Mouse (Mus musculus) heart, embryonic 16.5 days (tissue): ENCODE data around the gene Eps15. TPM values are rescaled to one million over a fixed set of nuclear protein-coding genes. Genes with fewer than 3 reads are reported as not detected.

Source experiments
- ATAC-seq: fragments of 200-750 bp; cut with Nextera tagmentation; replicated peaks from 2 replicates; pipeline ENCODE4 v1.8.0; 2017; ENCODE audit warnings: moderate number of reproducible peaks; ENCODE audit not compliant: insufficient read depth, low FRiP score; ENCODE audit errors: extremely low read depth
- H3K27ac ChIP-seq: fragments of 300-500 bp; sonication (generic); 2 replicates; pipeline ENCODE4 v1.5.1; 2014; ENCODE audit warnings: mild to moderate bottlenecking, low read length, control low read depth, moderate library complexity
- H3K27me3 ChIP-seq: fragments of 300-500 bp; sonication (generic); 2 replicates; pipeline ENCODE4 v1.6.1; 2014; ENCODE audit warnings: low read length, mixed read lengths; ENCODE audit not compliant: control insufficient read depth, insufficient read depth
- H3K36me3 ChIP-seq: fragments of 300-500 bp; sonication (generic); 2 replicates; pipeline ENCODE4 v1.6.1; 2014; ENCODE audit not compliant: control insufficient read depth, insufficient read depth
- H3K4me1 ChIP-seq: fragments of 300-500 bp; sonication (generic); 2 replicates; pipeline ENCODE4 v1.6.1; 2014; ENCODE audit warnings: low read length, mixed read lengths; ENCODE audit not compliant: control insufficient read depth, insufficient read depth
- H3K4me2 ChIP-seq: fragments of 300-500 bp; sonication (generic); 2 replicates; pipeline ENCODE4 v1.6.1; 2014; ENCODE audit warnings: low read depth, mild to moderate bottlenecking, control low read depth, low read length
- H3K4me3 ChIP-seq: fragments of 300-500 bp; sonication (generic); 2 replicates; pipeline ENCODE4 v1.5.1; 2014; ENCODE audit warnings: mild to moderate bottlenecking, control low read depth, low read length
- H3K9ac ChIP-seq: fragments of 300-500 bp; sonication (generic); 2 replicates; pipeline ENCODE4 v1.6.1; 2014; ENCODE audit warnings: low read length, control low read depth
- H3K9me3 ChIP-seq: fragments of 300-500 bp; sonication (generic); replicated peaks from 2 replicates; pipeline ENCODE4 v1.6.1; 2016; ENCODE audit warnings: low read length; ENCODE audit not compliant: control insufficient read depth
- WGBS: fragments of 180-500 bp; shearing (Covaris S2); extraction: QIAGEN DNeasy Blood & Tissue Kit; methylation state at CpG from one replicate; pipeline ENCODE4 v1.1.7; 2014; 5-methylcytosine and 5-hydroxymethylcytosine counted together
- polyA plus RNA-seq: library from polyadenylated mRNA; unstranded; fragments of >200 nt; fragmentation: Nextera tagmentation; extraction: Ambion mirVana; gene quantifications from 2 replicates; pipeline ENCODE4 v1.2.1, GENCODE M21; 2015

The Eps15 gene
- polyA plus RNA-seq, 1 experiment from 2014 or later, result 30.3 TPM

DNA sequence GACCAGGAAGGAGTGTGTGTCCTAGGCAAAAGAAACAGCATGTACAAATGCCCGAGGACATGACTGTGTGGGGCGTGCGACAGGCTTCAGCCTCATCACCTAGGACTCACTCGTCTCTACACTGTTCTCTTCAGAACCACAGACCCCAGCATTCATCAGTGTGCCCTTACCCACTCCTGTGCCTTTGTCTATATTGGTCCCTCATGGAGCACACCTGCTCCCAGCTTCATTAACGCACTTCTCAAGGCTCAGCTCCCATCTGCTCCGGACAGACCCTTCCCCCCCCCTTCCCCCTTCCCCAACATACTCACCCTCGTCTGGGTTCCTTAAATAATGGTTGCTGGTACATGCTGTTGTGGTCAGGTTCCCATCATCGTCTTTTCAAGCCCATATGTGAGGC is 125.3 kb downstream of the Eps15 start:
- H3K4me2 ChIP-seq, result peak overlapping the region; percentile 92
- H3K9ac ChIP-seq, result peak overlapping the region; percentile 12; the same call in 1 of the 2 replicates
- ATAC-seq, result no peak
- peak overlapping the region; percentile 84 for H3K27ac ChIP-seq
- no peak overlapping the region for H3K4me3 ChIP-seq
- H3K9me3 ChIP-seq, result no peaks in the 10 kb centered on the region
- no peaks in the 10 kb centered on the region for H3K36me3 ChIP-seq
- H3K4me1 ChIP-seq, result peaks cover 14% of the 10 kb centered on the region
- WGBS, result 66% methylated on average over 8 of the region's 8 CpGs
- H3K27me3 ChIP-seq, result no peaks in the 10 kb centered on the region

DNA sequence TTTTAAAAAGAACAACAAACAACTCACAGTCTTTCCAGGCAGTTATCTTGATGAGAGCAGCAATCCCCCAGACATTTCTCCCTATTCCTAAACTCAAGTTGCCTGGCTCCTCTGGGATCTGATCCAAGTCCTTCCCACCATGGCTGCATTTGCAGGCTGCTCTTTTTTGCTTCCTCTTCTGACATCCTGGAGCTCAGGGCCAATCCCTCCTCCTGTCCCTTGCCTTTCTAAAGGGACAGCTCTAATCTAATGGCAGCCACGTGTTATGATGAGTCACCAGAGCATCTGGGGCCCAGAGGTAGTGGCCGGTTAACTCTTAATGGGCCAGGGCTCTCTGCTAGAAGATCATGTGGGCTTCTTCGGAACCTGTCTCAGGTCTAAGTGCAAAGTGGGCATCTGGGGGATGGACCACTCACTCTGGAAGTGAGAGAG is 126.0 kb downstream of the Eps15 start:
- WGBS, result 3% methylated on average over 3 of the region's 3 CpGs
- H3K4me3 ChIP-seq, result peak overlapping the region; percentile 70
- H3K9ac ChIP-seq, result peak overlapping the region; percentile 78
- peak overlapping the region; percentile 92 for H3K4me2 ChIP-seq
- H3K9me3 ChIP-seq, result no peaks in the 10 kb centered on the region
- ATAC-seq, result peak; percentile 88
- H3K27me3 ChIP-seq, result no peaks in the 10 kb centered on the region
- peaks cover 21% of the 10 kb centered on the region for H3K4me1 ChIP-seq
- H3K36me3 ChIP-seq, result no peaks in the 10 kb centered on the region
- H3K27ac ChIP-seq, result peak overlapping the region; percentile 84

DNA sequence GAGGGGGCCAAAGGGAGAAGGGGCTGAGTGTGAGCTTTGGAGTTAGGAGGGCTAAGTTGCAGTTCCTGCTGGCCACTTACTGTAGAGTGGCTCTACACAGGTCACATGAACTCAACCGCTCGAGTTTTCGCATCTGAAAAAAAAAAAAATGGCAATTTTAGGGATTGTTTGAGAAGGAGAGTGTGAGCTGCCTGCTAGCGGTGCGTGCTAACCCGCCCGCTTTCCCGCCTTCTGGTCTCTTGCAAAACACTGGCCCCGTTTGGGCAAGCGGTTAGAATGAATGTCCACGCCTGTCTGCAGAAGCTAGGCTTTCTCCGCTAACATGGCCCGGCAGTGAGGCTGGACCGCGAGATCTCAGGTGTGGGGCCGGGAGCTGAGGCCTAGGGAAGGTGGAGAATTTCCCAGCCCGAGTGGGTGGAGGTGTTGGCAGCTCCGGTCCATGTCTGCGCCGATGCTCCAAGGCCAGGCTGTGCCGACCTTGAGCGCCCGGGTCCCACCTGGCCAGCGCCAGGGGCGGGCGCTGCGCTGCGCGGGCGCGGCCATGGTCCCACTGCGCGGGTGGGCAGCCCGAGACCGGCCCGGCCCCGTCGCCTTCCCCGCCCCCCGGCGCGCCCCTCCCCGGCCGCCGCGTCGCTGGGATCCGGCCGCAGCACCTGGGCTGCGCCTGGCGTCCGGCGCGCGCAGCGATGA is 126.6 kb downstream of the Eps15 start, which contains the start of gene Ttc39a:
Gene Ttc39a, plus strand, starts transcription at position 138 of the 690 bp plus-strand sequence.
- Histone ChIP-seq H3K4me1 (peaks cover 26% of the 10 kb centered on the region), H3K36me3 (no peaks in the 10 kb centered on the region), H3K4me2 (peak within 1 kb of the TSS; percentile 92), H3K9me3 (no peaks in the 10 kb centered on the region), H3K4me3 (peak within 1 kb of the TSS; percentile 70), H3K27me3 (no peaks in the 10 kb centered on the region), H3K9ac (peak within 1 kb of the TSS; percentile 78), H3K27ac (peak within 1 kb of the TSS; percentile 84)
- peak; percentile 42 for ATAC-seq
- under 1% methylated on average over 43 of the region's 56 CpGs for WGBS

DNA sequence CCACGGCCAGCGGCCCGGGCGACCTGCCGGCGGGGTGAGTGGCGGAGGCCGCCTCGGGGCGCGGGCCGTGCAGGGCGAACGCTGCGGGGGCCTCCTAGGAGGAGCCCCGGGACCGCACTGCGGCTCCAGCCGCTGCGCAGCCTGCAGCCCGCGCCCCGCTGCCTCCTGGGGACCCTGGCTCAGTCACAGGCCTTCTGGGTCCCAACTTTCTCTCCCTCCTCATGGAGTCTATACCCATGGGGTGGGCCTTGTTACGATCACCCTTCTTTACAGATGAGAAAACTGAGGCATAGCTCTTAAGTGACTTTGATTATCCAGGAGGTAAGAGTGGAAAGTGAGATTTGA is 127.1 kb downstream of the Eps15 start:
- H3K4me2 ChIP-seq, result peak overlapping the region; percentile 92
- no peaks in the 10 kb centered on the region for H3K36me3 ChIP-seq
- H3K27ac ChIP-seq, result no peak overlapping the region; the same call in 1 of the 2 replicates
- H3K9ac ChIP-seq, result peak overlapping the region; percentile 78
- 4% methylated on average over 22 of the region's 24 CpGs for WGBS
- H3K9me3 ChIP-seq, result no peaks in the 10 kb centered on the region
- no peaks in the 10 kb centered on the region for H3K27me3 ChIP-seq
- peak; percentile 5; the same call in 1 of the 2 replicates for ATAC-seq
- H3K4me3 ChIP-seq, result peak overlapping the region; percentile 70
- H3K4me1 ChIP-seq, result peaks cover 27% of the 10 kb centered on the region

DNA sequence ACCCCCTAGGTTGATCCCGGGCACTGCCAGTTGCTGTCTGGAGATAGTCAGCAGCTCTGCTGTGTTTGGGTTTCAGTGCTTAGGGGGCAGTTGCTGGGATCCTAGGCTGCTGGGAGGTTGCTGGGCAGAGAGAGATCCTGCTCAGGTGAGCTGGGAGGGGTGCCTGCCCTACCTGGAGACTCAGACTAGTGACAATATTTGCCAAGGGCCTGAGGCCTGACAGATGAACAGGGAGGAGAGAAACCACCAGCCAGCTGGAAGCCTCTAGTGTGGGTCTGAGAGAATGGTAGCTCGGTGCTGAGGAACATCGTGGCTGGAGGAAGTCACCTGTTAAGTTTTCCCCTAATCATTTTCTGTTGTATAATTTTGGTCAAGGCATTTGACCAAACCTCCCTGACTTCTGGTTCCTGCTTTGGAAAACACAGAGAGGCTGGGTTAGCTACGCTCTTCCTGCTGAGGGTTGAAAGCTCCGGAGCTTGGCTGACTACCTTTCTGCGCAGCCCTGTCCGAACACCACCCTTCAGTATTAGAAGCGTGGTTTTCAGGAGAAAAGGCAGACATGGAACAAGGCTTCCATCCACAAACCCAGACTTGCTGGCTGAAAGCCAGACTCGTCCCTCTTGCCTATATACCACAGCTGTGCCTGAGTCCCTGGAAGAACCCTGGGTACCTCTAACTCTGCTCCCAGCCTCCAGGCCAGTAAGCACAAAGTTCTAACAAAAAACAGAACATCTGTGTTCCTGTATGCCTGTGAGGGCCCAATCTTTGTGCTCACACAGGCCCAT is 127.8 kb downstream of the Eps15 start:
- Histone ChIP-seq H3K27me3 (no peaks in the 10 kb centered on the region), H3K4me1 (peaks cover 27% of the 10 kb centered on the region), H3K4me2 (peak overlapping the region; percentile 92), H3K4me3 (no peak overlapping the region), H3K27ac (0 out of 2 replicates have a peak overlapping the region, but pooled peaks have one; percentile 19), H3K36me3 (no peaks in the 10 kb centered on the region), H3K9ac (peak overlapping the region; percentile 78; the same call in 1 of the 2 replicates), H3K9me3 (no peaks in the 10 kb centered on the region)
- no peak for ATAC-seq
- 74% methylated on average over 9 of the region's 9 CpGs for WGBS

DNA sequence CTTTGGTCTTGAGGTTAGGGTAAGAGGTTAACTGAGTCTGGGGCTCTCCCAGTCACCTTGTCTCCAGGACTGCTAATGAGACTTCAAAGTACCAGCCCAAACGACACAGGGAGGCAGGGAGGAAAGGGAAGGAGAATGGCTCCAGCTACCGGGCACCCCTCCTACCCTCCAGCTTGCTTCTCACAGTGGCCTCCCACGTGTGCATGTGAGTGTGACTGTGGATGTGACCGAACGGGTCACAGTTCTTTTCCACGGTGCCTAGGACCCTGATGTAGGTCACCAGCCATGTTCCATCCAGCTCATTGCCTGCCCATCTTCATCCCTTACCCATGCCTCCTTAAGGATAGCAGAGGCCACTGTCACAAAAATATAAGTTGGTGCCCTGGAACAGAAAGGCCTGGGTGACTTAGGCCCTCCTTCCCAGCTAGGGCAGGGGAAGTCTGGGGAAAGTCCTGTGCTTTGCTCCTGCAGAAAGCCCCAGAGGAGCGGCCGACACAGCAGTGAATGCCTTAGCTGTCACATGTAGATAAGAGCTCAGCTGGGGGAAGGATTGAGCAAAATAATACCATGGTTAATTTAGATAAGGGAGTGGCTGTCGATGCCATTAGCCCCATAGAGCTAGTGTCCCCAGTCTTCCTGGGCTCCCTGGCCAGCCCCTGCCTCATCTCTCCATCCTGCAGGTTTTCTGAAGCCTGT is 130.8 kb downstream of the Eps15 start:
- Histone ChIP-seq H3K36me3 (no peaks in the 10 kb centered on the region), H3K9me3 (no peaks in the 10 kb centered on the region), H3K4me3 (no peak overlapping the region), H3K27ac (peak overlapping the region; percentile 13), H3K9ac (peak overlapping the region; percentile 6; the same call in 1 of the 2 replicates), H3K27me3 (no peaks in the 10 kb centered on the region), H3K4me2 (no peak overlapping the region), H3K4me1 (peaks cover 21% of the 10 kb centered on the region)
- no peak for ATAC-seq
- WGBS, result 38% methylated on average over 9 of the region's 9 CpGs

DNA sequence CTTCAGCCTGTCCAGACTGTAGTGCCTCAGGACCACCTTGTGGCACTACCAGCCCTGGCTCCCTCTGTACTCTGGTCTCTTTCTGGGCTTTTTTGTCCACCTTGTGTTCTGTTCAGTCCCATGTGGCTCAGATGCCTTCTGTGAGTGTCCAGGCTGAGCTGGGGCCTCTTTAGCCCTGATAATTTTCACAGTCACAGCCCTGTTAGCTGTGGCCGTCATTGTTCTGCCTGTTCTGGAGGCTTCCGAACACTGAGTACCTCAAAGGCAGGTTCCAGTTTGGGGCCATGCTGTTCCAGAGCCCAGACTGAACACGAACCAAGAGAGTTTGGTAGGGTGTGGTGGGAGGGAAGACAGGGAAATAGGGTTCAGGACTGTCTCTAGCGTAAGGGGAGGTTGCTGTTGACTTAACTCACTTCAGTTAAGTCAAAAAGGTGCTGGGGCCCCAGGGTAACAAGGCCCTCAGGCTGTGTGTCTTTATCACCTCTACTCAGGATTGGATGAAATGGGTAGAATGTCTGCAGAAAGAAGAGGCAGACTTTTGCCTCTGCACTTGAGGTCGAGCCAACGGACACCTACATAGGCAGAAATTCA is 131.4 kb downstream of the Eps15 start:
- peak overlapping the region; percentile 13 for H3K27ac ChIP-seq
- peaks cover 17% of the 10 kb centered on the region for H3K4me1 ChIP-seq
- no peak overlapping the region for H3K4me3 ChIP-seq
- H3K9ac ChIP-seq, result no peak overlapping the region; the same call in 1 of the 2 replicates
- no peaks in the 10 kb centered on the region for H3K36me3 ChIP-seq
- H3K4me2 ChIP-seq, result no peak overlapping the region
- H3K9me3 ChIP-seq, result no peaks in the 10 kb centered on the region
- H3K27me3 ChIP-seq, result no peaks in the 10 kb centered on the region
- WGBS, result 75% methylated on average over 6 of the region's 6 CpGs
- ATAC-seq, result no peak

DNA sequence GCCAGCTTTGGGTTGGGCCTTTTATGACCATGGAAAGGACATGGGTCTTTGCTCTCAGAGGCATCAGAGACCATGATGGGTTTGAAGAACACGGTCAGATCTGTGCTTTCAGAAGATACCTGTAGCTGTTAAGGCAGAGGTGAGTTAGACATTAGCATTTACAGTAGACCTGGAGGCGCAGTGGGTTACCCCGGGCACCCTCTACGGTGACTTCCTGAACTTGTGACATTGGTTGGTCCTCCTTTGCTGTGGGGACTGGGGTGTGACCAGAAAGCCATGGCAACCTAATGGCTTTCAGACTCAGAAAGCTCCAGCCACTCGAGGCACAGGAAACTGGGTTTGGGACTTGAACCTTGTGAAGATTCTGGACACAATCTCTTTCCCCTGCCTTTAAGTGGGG is 132.2 kb downstream of the Eps15 start:
- no peak overlapping the region for H3K4me2 ChIP-seq
- no peaks in the 10 kb centered on the region for H3K36me3 ChIP-seq
- 88% methylated on average over 5 of the region's 5 CpGs for WGBS
- peaks cover 17% of the 10 kb centered on the region for H3K4me1 ChIP-seq
- no peak overlapping the region for H3K9ac ChIP-seq
- no peak overlapping the region for H3K4me3 ChIP-seq
- no peaks in the 10 kb centered on the region for H3K27me3 ChIP-seq
- no peak for ATAC-seq
- H3K9me3 ChIP-seq, result no peaks in the 10 kb centered on the region
- H3K27ac ChIP-seq, result no peak overlapping the region
